Mouse (Mus musculus): ENCODE data around the gene Col9a1.
A peak's percentile ranks its signal among the peaks of the same experiment; 100 is the strongest.

Col9a1 gene

GRCm38 (mm10) chr1:24177224-24177851, at the start of gene Col9a1:
TSS of gene Col9a1 (plus strand) at chr1:24177610.
- DNase-seq (ENCODE audit: low read depth, low spot score), result no peak

GRCm38 (mm10) chr1:24127866-24128265, 49.5 kb upstream of the Col9a1 start:
- no peak for DNase-seq (ENCODE audit: low read depth, low spot score)

GRCm38 (mm10) chr1:24133853-24134252, 43.6 kb upstream of the Col9a1 start:
- no peak for DNase-seq (ENCODE audit: low read depth, low spot score)

GRCm38 (mm10) chr1:24134792-24135191, 42.6 kb upstream of the Col9a1 start:
- DNase-seq (ENCODE audit: low read depth, low spot score), result peak; percentile 29

DNA sequence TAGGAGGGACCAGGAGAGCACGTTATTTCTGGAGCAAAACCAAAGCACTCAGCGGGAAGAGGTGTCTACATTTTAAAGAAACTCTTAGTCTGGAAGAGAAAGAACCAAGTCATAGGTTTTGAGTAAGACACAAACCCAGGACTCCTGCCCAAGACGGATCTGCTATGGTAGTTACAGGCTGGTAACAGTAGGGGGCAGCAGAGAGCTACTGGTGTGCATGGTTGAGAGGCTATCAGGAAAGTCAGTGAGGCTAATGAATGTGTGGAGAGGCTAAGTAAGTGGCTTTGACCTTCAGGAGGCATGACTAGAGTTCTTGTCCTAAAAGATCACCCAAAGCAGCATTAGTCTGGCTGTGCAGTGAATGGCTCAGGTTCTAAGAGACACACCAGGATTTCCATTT, 40.3 kb upstream of the Col9a1 start:
- peak; percentile 39 for DNase-seq (ENCODE audit: low read depth, low spot score)

DNA sequence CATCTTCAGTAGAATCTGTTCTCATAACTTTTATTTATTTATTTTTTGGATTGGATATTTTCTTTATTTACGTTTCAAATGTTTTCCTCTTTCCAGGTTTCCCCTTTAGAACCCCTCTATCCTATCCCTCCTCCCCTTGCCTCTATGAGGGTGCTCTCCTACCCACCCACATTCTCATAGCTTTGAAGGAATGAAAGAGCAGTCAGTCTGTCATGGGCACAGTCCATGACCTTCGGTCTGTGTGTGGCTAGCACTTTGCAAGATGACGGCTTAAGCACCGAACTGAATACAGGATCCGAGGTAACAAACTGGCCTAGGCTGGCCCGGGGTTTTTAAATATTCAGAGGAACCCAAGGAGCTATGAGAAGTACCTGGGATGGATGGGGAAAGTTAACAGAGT, 36.9 kb upstream of the Col9a1 start:
- DNase-seq (ENCODE audit: low read depth, low spot score), result no peak

DNA sequence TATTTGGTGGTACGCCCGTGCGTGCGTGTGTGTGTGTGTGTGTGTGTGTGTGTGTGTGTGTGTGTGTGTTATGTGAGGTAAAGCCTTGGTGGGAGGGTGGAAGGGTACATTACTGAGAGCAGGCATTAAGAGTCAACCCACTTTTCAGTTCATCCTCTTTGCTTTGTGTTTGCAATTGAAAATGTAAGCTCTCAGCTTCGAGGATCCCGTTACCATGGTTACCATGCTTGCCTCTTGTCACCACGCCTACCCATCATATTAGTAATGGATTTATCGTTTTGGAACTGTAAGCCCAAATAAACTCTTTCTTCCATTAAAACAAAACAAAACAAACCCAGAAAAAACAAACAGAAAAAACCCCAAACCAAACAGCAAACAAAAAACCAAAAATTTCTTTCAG, 33.9 kb upstream of the Col9a1 start:
- no peak for DNase-seq (ENCODE audit: low read depth, low spot score)

- DNase-seq (ENCODE audit: low read depth, low spot score), result no peak
These were observed 19.7 kb upstream of the Col9a1 start for GRCm38 (mm10) chr1:24157751-24158150.

- DNase-seq (ENCODE audit: low read depth, low spot score), result no peak
These were observed 8.0 kb upstream of the Col9a1 start for GRCm38 (mm10) chr1:24169410-24169809.

GRCm38 (mm10) chr1:24171205-24171866, 6.1 kb upstream of the Col9a1 start:
- DNase-seq (ENCODE audit: low read depth, low spot score), result peak; percentile 51

DNA sequence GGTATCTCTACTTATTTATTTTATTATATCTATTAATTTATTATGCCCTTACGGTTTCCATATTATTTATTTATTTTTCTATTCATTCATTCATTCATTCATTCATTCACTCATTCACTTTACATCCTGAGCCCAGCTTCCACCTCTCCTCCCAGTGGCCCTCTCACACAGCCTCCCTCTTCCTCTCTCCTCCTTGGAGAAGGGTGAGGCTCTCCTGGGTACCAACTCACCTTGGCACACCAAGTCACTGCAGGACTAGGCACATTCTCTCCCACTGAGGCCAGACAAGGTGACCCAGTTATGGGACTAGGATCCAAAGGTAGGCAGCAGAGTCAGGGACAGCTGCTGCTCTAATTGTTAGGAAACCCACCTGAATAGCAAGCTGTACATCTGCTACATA, 5.5 kb upstream of the Col9a1 start:
- DNase-seq (ENCODE audit: low read depth, low spot score), result no peak

DNA sequence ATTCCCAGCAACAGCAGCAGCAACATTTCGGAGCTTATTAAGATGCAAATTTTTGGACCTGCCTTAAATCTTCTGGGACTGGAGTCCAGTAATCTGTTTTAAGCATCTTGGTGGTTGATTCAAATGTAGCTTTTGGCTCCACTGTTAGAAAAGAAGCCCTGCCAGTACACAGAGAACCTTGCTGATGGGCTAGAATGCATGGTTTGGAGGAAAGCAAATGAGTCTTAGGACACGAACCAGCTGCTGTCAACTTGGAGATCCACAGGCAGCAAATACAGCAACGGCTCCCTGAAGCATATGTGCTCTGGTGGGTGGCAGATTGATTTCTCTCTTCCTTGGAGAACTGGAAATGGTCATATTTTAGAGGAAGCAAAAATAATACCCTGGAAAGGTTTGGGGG, 4.8 kb upstream of the Col9a1 start:
- no peak for DNase-seq (ENCODE audit: low read depth, low spot score)

GRCm38 (mm10) chr1:24175761-24176160, 1.6 kb upstream of the Col9a1 start:
- DNase-seq (ENCODE audit: low read depth, low spot score), result no peak

GRCm38 (mm10) chr1:24179856-24180255, 2.4 kb downstream of the Col9a1 start:
- DNase-seq (ENCODE audit: low read depth, low spot score), result no peak

DNA sequence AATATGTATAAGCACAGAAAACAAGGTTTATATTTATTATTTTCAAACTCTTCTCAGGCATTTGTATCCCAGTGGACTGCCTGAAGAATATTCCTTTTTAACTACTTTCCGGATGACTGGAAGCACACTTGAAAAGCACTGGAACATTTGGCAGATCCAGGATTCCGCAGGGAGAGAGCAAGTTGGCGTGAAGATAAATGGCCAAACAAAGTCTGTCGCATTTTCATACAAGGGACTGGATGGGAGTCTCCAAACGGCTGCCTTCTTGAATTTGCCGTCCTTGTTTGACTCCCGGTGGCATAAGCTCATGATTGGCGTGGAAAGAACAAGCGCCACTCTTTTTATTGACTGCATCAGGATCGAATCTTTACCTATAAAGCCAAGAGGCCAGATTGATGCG, 7.6 kb downstream of the Col9a1 start:
- no peak for DNase-seq (ENCODE audit: low read depth, low spot score)

DNA sequence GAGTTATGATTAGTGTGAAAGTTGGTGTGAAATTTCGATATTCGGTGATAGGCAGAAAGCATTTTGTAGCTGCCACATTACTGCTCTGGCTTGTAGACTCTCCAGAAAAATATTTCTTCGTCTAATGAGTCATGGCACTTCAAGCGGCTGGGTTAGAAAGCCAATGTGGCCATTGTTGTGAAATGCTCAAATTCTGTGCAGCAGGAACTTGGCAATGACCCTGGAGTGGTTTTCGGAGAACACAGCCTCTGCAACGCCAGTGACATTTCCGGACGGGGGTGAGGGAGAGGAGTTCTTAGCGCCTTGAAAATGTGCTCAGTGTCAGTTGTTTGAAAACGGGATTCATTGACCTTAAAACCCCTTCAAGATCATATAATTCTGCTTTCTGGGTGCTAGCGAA, 9.6 kb downstream of the Col9a1 start:
- DNase-seq (ENCODE audit: low read depth, low spot score), result no peak

GRCm38 (mm10) chr1:24191668-24192067, 14.3 kb downstream of the Col9a1 start:
- no peak for DNase-seq (ENCODE audit: low read depth, low spot score)

DNA sequence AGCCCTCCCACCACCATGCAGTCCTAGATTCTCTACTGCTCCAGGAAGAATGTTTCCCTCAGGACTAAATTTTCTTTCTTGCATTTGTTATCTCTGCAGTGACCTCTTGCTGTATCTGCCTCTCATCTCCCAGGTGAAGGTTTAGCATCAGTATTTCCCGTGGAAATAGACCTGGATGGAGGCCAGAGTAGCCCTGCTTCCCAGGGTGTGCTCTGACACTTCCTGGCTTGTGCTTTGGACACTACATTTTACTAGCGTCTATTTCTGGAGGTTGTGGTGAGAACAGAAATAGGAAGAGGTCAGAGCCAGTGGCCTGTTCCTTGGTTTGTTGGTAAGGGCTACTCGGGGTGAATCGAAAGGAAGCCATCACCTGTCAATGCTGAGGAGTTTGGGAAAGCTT, 16.7 kb downstream of the Col9a1 start:
- DNase-seq (ENCODE audit: low read depth, low spot score), result no peak

- no peak for DNase-seq (ENCODE audit: low read depth, low spot score)
These were observed 17.8 kb downstream of the Col9a1 start for GRCm38 (mm10) chr1:24195070-24195840.

DNA sequence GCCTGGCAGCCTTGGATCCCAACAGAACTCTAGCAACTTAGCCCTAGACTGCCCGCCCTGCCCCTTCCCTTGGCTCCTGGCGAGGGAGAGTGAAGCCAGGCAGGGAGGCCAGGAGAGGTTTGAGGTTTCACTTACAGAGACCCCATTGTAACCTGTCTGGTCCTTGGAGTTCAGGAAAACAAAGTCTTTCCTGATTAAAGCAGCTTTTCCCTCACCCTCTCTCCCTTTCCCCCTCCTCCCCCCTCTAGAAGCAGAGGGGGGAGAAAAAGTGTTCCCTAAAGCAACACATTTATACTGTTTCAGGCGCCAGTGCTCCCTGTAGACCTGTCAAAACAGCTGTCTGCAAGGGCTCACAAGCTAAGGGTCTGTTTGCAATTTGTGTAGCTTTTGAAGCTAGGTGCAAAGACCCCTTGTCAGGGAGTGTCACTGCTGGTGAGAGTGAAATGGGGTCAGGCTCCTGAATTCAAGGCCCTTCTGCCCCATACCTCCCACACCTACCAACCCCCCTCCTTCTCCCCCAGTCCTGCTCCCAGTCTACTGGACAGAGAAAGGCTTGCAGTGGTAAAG, 18.6 kb downstream of the Col9a1 start:
- no peak for DNase-seq (ENCODE audit: low read depth, low spot score)

DNA sequence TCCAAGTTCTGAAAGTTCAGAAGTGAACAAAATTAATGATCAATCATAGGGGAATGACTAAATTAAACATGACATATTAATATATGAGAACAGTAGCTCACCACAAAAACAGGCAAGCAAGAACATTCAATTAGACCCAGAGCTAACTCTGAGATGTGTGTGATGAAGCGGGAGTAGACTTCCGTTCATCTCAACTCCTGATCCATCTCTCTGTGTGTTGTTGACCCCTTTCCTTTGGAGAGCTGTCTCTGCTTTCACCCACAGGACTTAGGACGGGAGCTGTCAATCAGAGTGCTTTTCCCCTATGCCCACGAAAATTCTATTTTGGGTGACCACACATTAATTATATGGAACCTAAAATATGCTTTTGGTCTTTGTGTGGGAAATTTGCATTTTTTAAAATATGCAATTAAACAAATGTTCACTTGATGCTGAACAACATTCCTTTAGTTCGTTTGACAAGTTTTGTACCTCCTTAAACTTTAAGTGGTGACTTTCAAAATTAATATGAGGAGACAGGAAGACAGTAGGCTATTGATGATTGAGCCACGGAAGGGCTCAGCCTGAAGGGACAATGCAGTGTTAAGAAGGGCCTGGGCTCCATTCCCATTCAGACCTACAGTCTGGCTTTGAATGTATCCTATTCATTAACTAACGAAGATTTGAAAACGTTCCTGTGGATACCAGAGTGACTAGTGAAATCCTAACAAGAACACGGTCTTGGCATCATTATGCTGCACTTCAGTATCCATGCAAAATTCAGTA, 34.4 kb downstream of the Col9a1 start:
- DNase-seq (ENCODE audit: low read depth, low spot score), result no peak

GRCm38 (mm10) chr1:24219041-24219440, 41.6 kb downstream of the Col9a1 start:
- no peak for DNase-seq (ENCODE audit: low read depth, low spot score)
